Mouse (Mus musculus) gastrocnemius, postnatal 25 days (tissue): ENCODE data around the gene Ablim1. TPM values are rescaled to one million over a fixed set of nuclear protein-coding genes. Genes with fewer than 3 reads are reported as not detected.

Experiments used
- DNase-seq: peaks from one replicate; pipeline ENCODE4 v3.0.0; 2022
- total RNA-seq, 2 experiments: library from RNA; stranded (reverse); gene quantifications; 1 replicate in 1 of 2; 2 replicates in 1 of 2; pipeline ENCODE4 v1.2.3; 2021

The Ablim1 gene
- total RNA-seq, 2 experiments from 2014 or later = 37.6 to 41.4 TPM

DNA sequence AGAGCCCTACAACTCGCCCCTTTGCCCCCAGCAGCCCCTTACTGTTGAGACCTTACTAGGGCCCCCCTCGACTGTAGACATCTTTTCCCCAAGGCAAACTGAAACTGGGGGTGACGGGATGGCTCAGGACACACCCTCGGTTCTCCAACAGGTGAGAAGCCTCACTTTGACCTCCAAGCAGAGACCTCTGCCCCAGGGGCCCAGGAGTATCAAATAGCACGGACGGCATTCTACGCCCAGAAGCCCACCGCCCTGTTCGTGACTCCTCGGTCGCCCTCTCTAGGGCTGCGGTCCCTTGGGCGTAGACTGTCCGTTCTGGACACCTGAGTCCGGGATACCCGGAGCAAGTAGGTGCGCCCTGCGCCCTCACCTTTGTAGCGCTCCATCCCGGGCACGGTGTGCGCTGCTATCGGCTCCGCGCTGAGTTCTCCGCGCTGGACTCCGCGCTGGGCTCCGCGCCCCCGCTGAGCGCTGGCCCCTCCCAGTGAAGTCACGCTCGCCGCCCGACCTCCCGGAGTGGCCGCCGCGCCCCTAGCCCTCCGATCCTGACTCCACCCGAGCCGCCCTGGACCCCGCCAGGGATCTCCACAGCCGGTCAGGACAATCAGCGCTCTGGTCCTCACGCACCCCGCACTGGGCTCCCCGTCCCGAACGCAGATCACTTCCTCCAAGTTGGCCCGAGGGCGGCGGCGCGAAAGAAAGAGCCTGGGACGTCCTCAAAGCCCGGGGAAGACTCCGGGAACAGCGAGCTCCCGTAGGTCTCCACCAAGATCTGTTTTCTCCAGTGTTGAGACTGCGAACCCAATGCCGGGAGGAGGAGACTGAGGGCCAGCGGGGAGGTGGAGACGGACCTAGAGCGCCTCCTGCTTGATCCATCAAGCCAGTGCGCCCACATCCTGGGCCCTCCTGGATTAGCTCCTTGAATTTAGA is 306.7 kb downstream of the Ablim1 start, which contains the start of gene Afap1l2:
Gene Afap1l2, minus strand, starts transcription at position 448 of the 930 bp plus-strand sequence.
- peak; percentile 52 for DNase-seq

DNA sequence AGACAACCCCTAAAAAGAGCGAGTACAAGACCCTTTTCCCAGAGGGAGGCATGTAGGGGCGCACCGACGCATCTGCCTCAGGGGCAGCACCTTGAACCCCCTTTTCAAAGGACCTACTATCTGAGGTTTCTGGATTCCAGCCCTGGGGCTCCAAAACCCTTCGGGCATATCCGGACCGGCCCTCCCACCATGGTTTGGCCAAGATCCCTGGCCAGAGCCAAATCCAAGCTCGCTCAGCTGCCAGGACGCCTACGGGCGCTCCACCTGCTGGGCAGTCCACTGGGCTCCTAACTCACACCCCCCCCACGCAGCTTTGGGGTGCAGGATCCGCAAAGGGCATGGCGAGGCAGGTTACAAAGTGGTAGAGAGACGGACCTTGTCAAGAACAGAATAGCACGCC is 307.4 kb downstream of the Ablim1 start:
- DNase-seq = no peak

- no peak for DNase-seq
These were observed 307.9 kb downstream of the Ablim1 start for GRCm38 (mm10) chr19:57006841-57007240.

- peak; percentile 72 for DNase-seq
These were observed 309.7 kb downstream of the Ablim1 start for GRCm38 (mm10) chr19:57005062-57005461.

GRCm38 (mm10) chr19:57003460-57003810 is 311.3 kb downstream of the Ablim1 start:
- no peak for DNase-seq

DNA sequence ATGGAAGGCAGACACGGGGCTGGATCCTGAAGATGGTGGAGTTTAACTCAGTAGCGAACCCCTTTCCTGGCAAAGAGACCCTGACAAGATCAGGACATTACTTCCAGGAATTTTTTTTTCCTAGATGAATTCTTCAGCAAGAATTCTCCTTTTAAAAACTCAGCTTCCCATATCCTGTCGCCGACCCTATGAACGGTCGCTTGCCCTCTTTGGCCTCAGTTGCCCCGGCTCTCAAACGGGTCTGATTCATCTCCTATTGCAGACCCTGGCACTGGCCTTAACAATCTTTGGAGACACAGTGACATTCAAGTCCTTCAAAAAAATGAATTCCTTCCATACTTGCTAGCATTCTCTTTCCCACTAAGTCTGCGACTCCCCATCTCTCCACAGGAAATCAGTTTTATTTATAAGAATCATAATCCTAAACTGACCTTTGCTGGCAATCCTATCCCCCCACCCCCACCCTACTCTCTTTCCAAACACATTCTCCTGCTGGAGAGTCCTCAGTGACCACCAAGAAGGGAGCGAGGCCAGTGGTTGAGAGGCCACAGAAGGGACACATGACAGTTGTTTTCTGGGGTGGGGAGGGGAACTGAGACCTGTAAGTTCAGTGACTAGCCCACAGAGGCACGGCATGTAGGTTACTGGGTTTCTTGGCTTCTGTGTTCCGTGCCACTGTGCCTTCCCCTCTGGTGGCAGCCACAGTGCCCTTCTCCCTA is 311.8 kb downstream of the Ablim1 start:
- DNase-seq = no peak

DNA sequence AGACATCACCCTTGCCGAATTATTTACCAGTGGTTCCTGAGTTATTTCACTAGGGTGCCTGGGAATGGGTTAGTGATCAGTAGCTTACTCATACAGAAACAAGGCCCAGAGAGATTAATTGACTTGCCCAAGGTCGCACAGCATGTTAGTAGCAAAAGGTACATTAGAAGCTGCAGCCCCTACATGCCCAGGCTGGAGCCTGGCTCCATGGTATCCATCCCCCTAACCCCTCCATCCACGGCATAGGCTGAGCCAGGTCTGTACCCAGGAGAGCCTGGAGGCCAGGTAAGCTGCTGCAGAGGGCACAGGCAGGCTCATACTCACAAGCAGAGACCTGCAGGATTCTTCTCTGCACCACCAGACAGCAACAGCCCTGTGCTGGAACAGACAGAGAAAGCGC is 312.8 kb downstream of the Ablim1 start:
- no peak for DNase-seq

GRCm38 (mm10) chr19:57000592-57000991 is 314.1 kb downstream of the Ablim1 start:
- DNase-seq = no peak

- DNase-seq = no peak
These were observed 314.9 kb downstream of the Ablim1 start for GRCm38 (mm10) chr19:56999781-57000180.

DNA sequence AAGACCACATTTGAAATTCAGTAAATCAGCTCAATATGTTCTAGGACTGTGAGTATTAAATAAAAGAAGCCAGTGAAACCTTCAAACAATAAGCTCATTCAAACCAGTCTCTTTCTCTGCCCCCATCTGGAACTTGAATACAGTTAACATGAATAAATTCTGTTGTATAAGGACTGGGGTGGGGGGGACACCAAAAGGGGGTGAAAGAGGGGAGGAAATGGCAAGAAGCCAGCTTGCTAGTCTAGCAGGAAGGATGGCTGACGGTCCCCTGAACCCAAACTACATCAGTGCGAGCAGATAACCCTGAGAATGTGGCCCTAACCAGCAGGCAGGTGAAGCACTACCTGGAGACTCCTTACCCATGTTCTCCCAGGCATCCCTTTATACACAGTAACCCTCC is 315.8 kb downstream of the Ablim1 start:
- no peak for DNase-seq

- no peak for DNase-seq
These were observed 316.4 kb downstream of the Ablim1 start for GRCm38 (mm10) chr19:56998331-56998730.

DNA sequence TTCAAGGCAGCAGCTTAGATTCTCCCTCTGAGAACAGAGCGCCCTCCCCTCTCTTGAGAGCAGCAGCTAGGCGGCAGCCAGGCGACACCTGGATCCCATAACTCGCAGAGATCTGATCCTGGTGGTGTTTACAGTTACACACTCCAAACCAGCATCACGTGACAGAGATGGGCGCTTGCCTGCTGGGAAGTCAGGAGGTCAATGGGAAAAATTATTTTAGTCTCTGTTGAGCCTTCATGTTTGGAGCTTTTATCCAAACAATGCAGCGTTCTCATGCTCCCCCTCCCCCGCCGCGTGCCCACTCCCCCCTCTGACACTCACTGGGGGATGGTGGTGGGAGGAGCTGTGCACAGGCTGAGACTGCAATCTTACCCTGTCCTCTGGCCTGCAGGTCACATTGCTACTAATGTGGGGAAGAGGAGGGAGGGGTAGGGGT is 317.5 kb downstream of the Ablim1 start:
- DNase-seq = peak; percentile 58

GRCm38 (mm10) chr19:56995441-56995840 is 319.3 kb downstream of the Ablim1 start:
- no peak for DNase-seq

DNA sequence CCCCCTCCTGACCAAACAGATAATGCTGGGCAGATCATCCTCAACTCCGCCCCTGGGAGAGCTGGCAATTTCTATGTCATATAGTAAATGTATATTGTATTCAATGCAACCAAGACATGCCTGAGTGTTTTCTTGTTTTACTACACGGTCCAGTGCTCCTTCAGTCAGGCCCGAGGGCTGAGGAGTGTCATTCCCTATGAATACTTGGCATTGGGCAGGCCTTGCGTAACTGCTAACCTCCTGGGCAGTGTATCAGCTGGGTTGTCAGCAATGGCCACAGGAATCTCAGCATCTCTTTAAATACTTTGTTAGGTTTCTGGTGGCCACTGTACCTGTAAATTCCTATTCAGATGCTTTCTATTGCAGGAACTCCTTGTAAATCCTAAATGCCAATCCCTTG is 320.1 kb downstream of the Ablim1 start:
- no peak for DNase-seq

GRCm38 (mm10) chr19:56993763-56994162 is 321.0 kb downstream of the Ablim1 start:
- no peak for DNase-seq

DNA sequence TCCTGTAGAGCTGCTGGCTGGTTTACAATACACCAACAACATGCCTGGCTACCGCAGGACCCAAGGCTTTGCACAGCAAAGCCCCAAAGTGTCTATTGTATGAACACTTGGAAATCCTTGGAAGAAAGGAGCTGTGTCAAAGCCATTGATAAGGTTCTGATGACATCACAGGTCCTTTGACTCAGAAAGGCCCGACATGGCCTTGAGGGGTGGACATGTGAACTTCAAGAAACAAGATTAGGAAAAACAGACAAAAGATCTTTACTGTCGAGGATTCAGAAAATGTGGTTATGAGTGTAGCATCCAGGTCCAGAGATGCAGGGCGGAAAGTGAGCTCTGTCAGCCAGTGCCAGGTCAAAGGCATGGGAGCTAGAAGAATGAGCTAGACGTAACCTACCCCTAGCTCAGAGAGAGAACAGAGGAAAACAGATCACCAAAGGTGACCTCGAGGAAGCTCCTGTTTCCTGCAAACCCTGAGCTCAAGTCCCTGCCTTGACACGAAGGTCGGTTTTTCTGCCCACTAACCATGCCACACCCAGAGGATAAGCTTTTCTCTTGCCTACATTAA is 321.7 kb downstream of the Ablim1 start:
- DNase-seq = no peak

- DNase-seq = no peak
These were observed 324.2 kb downstream of the Ablim1 start for GRCm38 (mm10) chr19:56990367-56991111.

GRCm38 (mm10) chr19:56989171-56989570 is 325.5 kb downstream of the Ablim1 start:
- no peak for DNase-seq

DNA sequence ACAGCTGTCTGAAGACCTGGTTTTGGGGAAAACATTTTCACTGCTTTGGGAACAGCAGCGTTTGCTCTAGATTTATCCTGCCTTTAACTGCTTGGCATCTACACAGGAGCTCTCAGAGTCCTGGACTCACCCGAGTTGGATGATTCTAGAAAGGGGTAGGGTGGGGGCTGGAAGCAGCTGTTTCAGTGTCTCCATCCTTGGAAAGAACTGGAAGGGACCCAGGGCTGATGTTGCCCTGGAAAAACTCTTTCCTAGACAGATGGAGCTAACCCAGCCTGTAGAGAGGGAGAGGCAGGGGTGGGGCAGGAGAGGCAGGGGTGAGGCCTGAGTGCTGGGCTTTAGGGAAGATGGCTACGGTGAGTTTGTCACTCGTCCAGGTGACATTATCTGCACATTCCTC is 330.5 kb downstream of the Ablim1 start:
- DNase-seq = peak; percentile 58

- DNase-seq = no peak
These were observed 331.0 kb downstream of the Ablim1 start for GRCm38 (mm10) chr19:56983757-56984156.
